Mouse (Mus musculus): ENCODE results near the gene Plekha6. TPM values are rescaled to one million over a fixed set of nuclear protein-coding genes. Genes with fewer than 3 reads are reported as not detected.
A peak's percentile ranks its signal among the peaks of the same experiment; 100 is the strongest.

The Plekha6 gene
- polyA plus RNA-seq, 1 experiment from 2014 or later: 4.0 TPM

GRCm38 (mm10) chr1:133267813-133268492 is 103.9 kb downstream of the Plekha6 start:
- no peak for ATAC-seq (ENCODE audit: insufficient number of reproducible peaks, insufficient read depth, low FRiP score, low TSS enrichment, low read depth)
- no peak overlapping the region for H3K27ac ChIP-seq
- H3K4me2 ChIP-seq: no peak overlapping the region
- H3K36me3 ChIP-seq: no peaks in the 10 kb centered on the region
- H3K9ac ChIP-seq: no peak overlapping the region
- H3K4me3 ChIP-seq: no peak overlapping the region
- H3K9me3 ChIP-seq: no peaks in the 10 kb centered on the region
- peaks cover 9% of the 10 kb centered on the region for H3K27me3 ChIP-seq
- WGBS: 27% methylated on average over 10 of the region's 10 CpGs
- peaks cover 7% of the 10 kb centered on the region for H3K4me1 ChIP-seq

- no peak for ATAC-seq (ENCODE audit: insufficient number of reproducible peaks, insufficient read depth, low FRiP score, low TSS enrichment, low read depth)
- H3K9ac ChIP-seq: no peak overlapping the region
- H3K9me3 ChIP-seq: no peaks in the 10 kb centered on the region
- WGBS: 69% methylated on average over 3 of the region's 3 CpGs
- H3K4me2 ChIP-seq: no peak overlapping the region
- no peak overlapping the region for H3K27ac ChIP-seq
- H3K36me3 ChIP-seq: no peaks in the 10 kb centered on the region
- peaks cover 9% of the 10 kb centered on the region for H3K27me3 ChIP-seq
- no peak overlapping the region for H3K4me3 ChIP-seq
- H3K4me1 ChIP-seq: peaks cover 7% of the 10 kb centered on the region
These were observed 104.5 kb downstream of the Plekha6 start for GRCm38 (mm10) chr1:133268503-133268902.

DNA sequence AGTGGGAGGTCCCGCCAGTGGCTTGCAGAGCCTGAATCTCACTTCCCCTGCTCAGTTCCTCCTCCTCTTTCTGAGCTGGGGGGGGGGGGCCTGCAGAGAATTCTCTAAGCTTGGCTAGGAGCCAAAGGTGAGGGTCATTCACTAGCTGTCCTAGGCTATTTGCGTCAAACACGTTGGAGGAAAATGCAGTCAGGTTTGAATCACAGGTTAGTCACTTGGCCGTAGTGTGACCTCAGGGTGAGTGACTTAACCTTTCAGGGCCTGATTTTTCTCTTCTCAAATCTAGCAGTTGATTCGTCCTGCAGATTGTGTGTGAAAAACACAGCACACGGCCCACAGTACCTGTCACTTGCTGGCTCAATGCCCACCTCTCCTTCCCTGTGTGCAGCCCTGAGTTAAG is 106.3 kb downstream of the Plekha6 start:
- 37% methylated on average over 6 of the region's 6 CpGs for WGBS
- peak; percentile 23; the same call in 1 of the 2 replicates for ATAC-seq (ENCODE audit: insufficient number of reproducible peaks, insufficient read depth, low FRiP score, low TSS enrichment, low read depth)
- H3K27ac ChIP-seq: no peak overlapping the region

GRCm38 (mm10) chr1:133274163-133274562 is 110.2 kb downstream of the Plekha6 start:
- Histone ChIP-seq H3K27ac (no peak overlapping the region), H3K9me3 (no peaks in the 10 kb centered on the region), H3K36me3 (peaks cover 9% of the 10 kb centered on the region; the same call in 1 of the 2 replicates), H3K4me1 (0 out of 2 replicates have a peak, but pooled peaks cover 3% of the 10 kb centered on the region), H3K9ac (no peak overlapping the region), H3K4me2 (no peak overlapping the region), H3K27me3 (no peaks in the 10 kb centered on the region), H3K4me3 (no peak overlapping the region)
- no peak for ATAC-seq (ENCODE audit: insufficient number of reproducible peaks, insufficient read depth, low FRiP score, low TSS enrichment, low read depth)
- 90% methylated on average over 19 of the region's 19 CpGs for WGBS

More for the DNA sequence above, 106.3 kb downstream of the Plekha6 start:
- H3K9ac ChIP-seq: no peak overlapping the region
- no peak overlapping the region for H3K4me3 ChIP-seq
- peaks cover 7% of the 10 kb centered on the region for H3K4me1 ChIP-seq
- H3K4me2 ChIP-seq: no peak overlapping the region
- no peaks in the 10 kb centered on the region for H3K9me3 ChIP-seq
- 0 out of 2 replicates have a peak, but pooled peaks cover 3% of the 10 kb centered on the region for H3K27me3 ChIP-seq
- H3K36me3 ChIP-seq: peaks cover 9% of the 10 kb centered on the region; the same call in 1 of the 2 replicates

GRCm38 (mm10) chr1:133276983-133277382 is 113.0 kb downstream of the Plekha6 start:
- ATAC-seq (ENCODE audit: insufficient number of reproducible peaks, insufficient read depth, low FRiP score, low TSS enrichment, low read depth): no peak
- peaks cover 9% of the 10 kb centered on the region; the same call in 1 of the 2 replicates for H3K36me3 ChIP-seq
- no peak overlapping the region for H3K4me2 ChIP-seq
- H3K27me3 ChIP-seq: no peaks in the 10 kb centered on the region
- no peak overlapping the region for H3K27ac ChIP-seq
- no peaks in the 10 kb centered on the region for H3K9me3 ChIP-seq
- 70% methylated on average over 5 of the region's 5 CpGs for WGBS
- no peak overlapping the region for H3K4me3 ChIP-seq
- peaks cover 8% of the 10 kb centered on the region; the same call in 1 of the 2 replicates for H3K4me1 ChIP-seq
- no peak overlapping the region for H3K9ac ChIP-seq

DNA sequence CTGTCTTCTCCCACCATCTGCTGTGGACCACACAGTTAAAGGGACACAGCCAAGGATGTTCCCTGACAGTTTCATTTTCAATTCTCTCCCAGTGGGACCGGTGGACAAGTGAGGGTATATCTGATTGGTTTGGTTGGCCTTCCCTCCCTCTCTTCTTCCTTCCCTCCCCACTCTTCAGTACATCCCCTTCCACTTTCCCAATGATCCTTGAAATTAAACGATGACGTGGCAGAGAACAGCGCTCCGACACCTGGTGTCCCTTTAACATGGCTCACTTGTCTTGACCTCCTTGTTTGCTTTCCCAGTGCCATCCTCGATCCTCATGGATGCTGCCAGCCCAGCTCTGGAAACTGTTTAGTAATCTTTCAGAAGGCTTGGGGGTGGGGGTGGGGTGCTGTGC is 114.5 kb downstream of the Plekha6 start:
- no peak for ATAC-seq (ENCODE audit: insufficient number of reproducible peaks, insufficient read depth, low FRiP score, low TSS enrichment, low read depth)
- WGBS: 72% methylated on average over 6 of the region's 6 CpGs
- Histone ChIP-seq H3K9me3 (no peaks in the 10 kb centered on the region), H3K9ac (no peak overlapping the region), H3K4me1 (peaks cover 8% of the 10 kb centered on the region; the same call in 1 of the 2 replicates), H3K4me3 (no peak overlapping the region), H3K4me2 (no peak overlapping the region), H3K27me3 (no peaks in the 10 kb centered on the region), H3K36me3 (peaks cover 9% of the 10 kb centered on the region; the same call in 1 of the 2 replicates), H3K27ac (no peak overlapping the region)

DNA sequence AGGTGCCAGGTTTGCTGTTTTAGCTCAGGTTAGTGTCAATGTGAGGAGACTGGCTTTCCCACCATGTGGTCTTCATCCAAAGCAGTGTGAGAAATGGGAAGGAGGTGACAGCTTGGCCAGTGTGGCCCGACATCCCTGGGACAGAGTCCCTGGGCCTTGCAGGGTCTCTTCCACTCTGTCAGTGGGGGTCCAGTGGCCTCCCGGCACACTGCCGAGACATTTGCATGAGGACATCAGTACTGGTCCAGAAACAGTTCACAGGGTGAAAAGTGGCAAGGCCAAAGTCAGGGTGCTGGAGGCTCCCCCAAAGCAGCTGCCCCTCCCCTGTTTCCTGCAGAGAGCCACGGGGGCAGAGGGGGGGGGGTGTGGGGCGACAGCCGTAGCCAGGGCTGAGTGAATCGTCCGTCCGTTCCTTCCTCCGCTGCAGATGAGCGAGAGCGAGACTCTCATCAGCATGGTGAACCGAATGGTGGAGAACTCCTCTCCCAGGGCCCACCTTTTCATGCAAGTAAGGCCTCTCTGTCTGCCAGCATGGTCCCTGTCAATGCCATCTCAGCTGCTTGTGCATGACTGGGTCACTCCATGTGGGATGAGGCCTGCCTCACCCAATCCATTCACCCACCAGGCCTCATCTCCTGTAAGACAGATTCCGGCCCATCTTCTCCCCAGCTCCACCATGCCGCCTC is 115.1 kb downstream of the Plekha6 start:
- 73% methylated on average over 15 of the region's 15 CpGs for WGBS
- Histone ChIP-seq H3K27ac (no peak overlapping the region), H3K27me3 (no peaks in the 10 kb centered on the region), H3K36me3 (peaks cover 4% of the 10 kb centered on the region; the same call in 1 of the 2 replicates), H3K9me3 (no peaks in the 10 kb centered on the region), H3K9ac (no peak overlapping the region), H3K4me3 (no peak overlapping the region), H3K4me2 (no peak overlapping the region), H3K4me1 (peaks cover 8% of the 10 kb centered on the region; the same call in 1 of the 2 replicates)
- no peak for ATAC-seq (ENCODE audit: insufficient number of reproducible peaks, insufficient read depth, low FRiP score, low TSS enrichment, low read depth)

DNA sequence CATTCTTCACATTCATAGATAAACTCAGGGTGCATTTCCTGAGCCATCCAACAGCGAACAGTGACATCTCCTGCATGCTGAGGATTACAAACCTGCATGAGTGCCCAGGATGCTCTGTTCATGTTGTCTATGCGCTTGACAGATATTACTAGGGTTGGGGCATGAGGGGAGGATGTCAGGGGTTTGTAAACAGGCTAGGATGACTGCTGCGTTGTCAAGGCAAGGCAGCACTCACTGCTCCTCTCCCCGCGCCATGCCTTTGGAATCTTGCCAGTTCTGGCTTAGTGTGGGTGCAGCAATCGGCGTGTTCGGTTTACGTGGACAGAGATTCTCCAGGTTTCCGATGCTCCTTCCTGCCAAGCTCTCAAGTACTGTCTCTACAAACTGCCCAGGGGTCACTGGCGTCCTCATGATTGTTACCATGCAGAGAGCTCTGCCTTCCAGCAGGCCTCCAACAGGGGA is 115.7 kb downstream of the Plekha6 start:
- no peak overlapping the region for H3K4me3 ChIP-seq
- H3K4me1 ChIP-seq: peaks cover 8% of the 10 kb centered on the region; the same call in 1 of the 2 replicates
- H3K36me3 ChIP-seq: no peaks in the 10 kb centered on the region; the same call in 1 of the 2 replicates
- no peaks in the 10 kb centered on the region for H3K9me3 ChIP-seq
- WGBS: 76% methylated on average over 11 of the region's 11 CpGs
- H3K27ac ChIP-seq: no peak overlapping the region
- no peak for ATAC-seq (ENCODE audit: insufficient number of reproducible peaks, insufficient read depth, low FRiP score, low TSS enrichment, low read depth)
- H3K9ac ChIP-seq: no peak overlapping the region
- no peak overlapping the region for H3K4me2 ChIP-seq
- no peaks in the 10 kb centered on the region for H3K27me3 ChIP-seq

- Histone ChIP-seq H3K4me1 (peaks cover 8% of the 10 kb centered on the region; the same call in 1 of the 2 replicates), H3K36me3 (no peaks in the 10 kb centered on the region; the same call in 1 of the 2 replicates), H3K4me2 (no peak overlapping the region), H3K27me3 (no peaks in the 10 kb centered on the region), H3K27ac (no peak overlapping the region), H3K4me3 (no peak overlapping the region), H3K9me3 (no peaks in the 10 kb centered on the region), H3K9ac (no peak overlapping the region)
- ATAC-seq (ENCODE audit: insufficient number of reproducible peaks, insufficient read depth, low FRiP score, low TSS enrichment, low read depth): no peak
- WGBS: 95% methylated on average over 2 of the region's 2 CpGs
These were observed 116.5 kb downstream of the Plekha6 start for GRCm38 (mm10) chr1:133280537-133280936.

- H3K27ac ChIP-seq: no peak overlapping the region
- 81% methylated on average over 7 of the region's 7 CpGs for WGBS
- H3K4me2 ChIP-seq: no peak overlapping the region
- H3K4me3 ChIP-seq: no peak overlapping the region
- H3K4me1 ChIP-seq: no peaks in the 10 kb centered on the region
- H3K36me3 ChIP-seq: no peaks in the 10 kb centered on the region
- H3K9me3 ChIP-seq: no peaks in the 10 kb centered on the region
- no peak overlapping the region for H3K9ac ChIP-seq
- ATAC-seq (ENCODE audit: insufficient number of reproducible peaks, insufficient read depth, low FRiP score, low TSS enrichment, low read depth): no peak
- H3K27me3 ChIP-seq: no peaks in the 10 kb centered on the region
These were observed 121.9 kb downstream of the Plekha6 start for GRCm38 (mm10) chr1:133285907-133286306.

GRCm38 (mm10) chr1:133287051-133287450 is 123.0 kb downstream of the Plekha6 start:
- Histone ChIP-seq H3K27me3 (no peaks in the 10 kb centered on the region), H3K9ac (no peak overlapping the region), H3K36me3 (no peaks in the 10 kb centered on the region), H3K27ac (no peak overlapping the region), H3K9me3 (no peaks in the 10 kb centered on the region), H3K4me3 (no peak overlapping the region), H3K4me2 (no peak overlapping the region), H3K4me1 (no peaks in the 10 kb centered on the region)
- WGBS: 81% methylated on average over 4 of the region's 4 CpGs
- ATAC-seq (ENCODE audit: insufficient number of reproducible peaks, insufficient read depth, low FRiP score, low TSS enrichment, low read depth): no peak
